Mouse (Mus musculus) splenic B cell, adult 2 months (primary cell): ENCODE measurements around the gene Bysl.

Source experiments
- DNase-seq: peaks from one replicate; pipeline ENCODE4 v3.0.0-alpha.2; 2011; ENCODE audit warnings: low read depth, low spot score
- H3K27me3 ChIP-seq: 2 replicates; pipeline ENCODE4 v1.6.1; 2012; ENCODE audit warnings: mild to moderate bottlenecking, low read length, moderate library complexity, mixed read lengths; ENCODE audit not compliant: control insufficient read depth, poor library complexity, insufficient read depth, severe bottlenecking
- H3K36me3 ChIP-seq: 2 replicates; pipeline ENCODE4 v1.6.1; 2012; ENCODE audit warnings: mild to moderate bottlenecking, low read length, moderate library complexity, mixed read lengths; ENCODE audit not compliant: control insufficient read depth, poor library complexity, insufficient read depth, severe bottlenecking

Bysl gene

GRCm38 (mm10) chr17:47562875-47563274 lies 48.4 kb downstream of the Bysl start:
- DNase-seq, result no peak
- H3K27me3 ChIP-seq, result no peaks in the 10 kb centered on the region
- peaks cover 7% of the 10 kb centered on the region for H3K36me3 ChIP-seq

- no peaks in the 10 kb centered on the region for H3K27me3 ChIP-seq
- H3K36me3 ChIP-seq, result peaks cover 6% of the 10 kb centered on the region
- no peak for DNase-seq
These were observed 51.6 kb downstream of the Bysl start for GRCm38 (mm10) chr17:47559726-47560125.

- no peaks in the 10 kb centered on the region for H3K27me3 ChIP-seq
- peaks cover 3% of the 10 kb centered on the region for H3K36me3 ChIP-seq
- DNase-seq, result no peak
These were observed 54.1 kb downstream of the Bysl start for GRCm38 (mm10) chr17:47557179-47557578.

GRCm38 (mm10) chr17:47554621-47555020 lies 56.7 kb downstream of the Bysl start:
- Histone ChIP-seq H3K27me3 (no peaks in the 10 kb centered on the region), H3K36me3 (peaks cover 3% of the 10 kb centered on the region)
- no peak for DNase-seq

- peaks cover 2% of the 10 kb centered on the region for H3K36me3 ChIP-seq
- peak; percentile 60 for DNase-seq
These were observed 58.3 kb downstream of the Bysl start for GRCm38 (mm10) chr17:47552994-47553393.

GRCm38 (mm10) chr17:47551049-47551448 lies 60.2 kb downstream of the Bysl start:
- Histone ChIP-seq H3K27me3 (no peaks in the 10 kb centered on the region), H3K36me3 (peaks cover 1% of the 10 kb centered on the region; the same call in 1 of the 2 replicates)
- no peak for DNase-seq

More at GRCm38 (mm10) chr17:47552994-47553393, 58.3 kb downstream of the Bysl start:
- no peaks in the 10 kb centered on the region for H3K27me3 ChIP-seq
